Mouse (Mus musculus): ENCODE measurements around the gene Lrg1. TPM values are rescaled to one million over a fixed set of nuclear protein-coding genes. Genes with fewer than 3 reads are reported as not detected.

Lrg1 gene
- polyA plus RNA-seq, 1 experiment from 2014 or later, result 0.25 TPM

DNA sequence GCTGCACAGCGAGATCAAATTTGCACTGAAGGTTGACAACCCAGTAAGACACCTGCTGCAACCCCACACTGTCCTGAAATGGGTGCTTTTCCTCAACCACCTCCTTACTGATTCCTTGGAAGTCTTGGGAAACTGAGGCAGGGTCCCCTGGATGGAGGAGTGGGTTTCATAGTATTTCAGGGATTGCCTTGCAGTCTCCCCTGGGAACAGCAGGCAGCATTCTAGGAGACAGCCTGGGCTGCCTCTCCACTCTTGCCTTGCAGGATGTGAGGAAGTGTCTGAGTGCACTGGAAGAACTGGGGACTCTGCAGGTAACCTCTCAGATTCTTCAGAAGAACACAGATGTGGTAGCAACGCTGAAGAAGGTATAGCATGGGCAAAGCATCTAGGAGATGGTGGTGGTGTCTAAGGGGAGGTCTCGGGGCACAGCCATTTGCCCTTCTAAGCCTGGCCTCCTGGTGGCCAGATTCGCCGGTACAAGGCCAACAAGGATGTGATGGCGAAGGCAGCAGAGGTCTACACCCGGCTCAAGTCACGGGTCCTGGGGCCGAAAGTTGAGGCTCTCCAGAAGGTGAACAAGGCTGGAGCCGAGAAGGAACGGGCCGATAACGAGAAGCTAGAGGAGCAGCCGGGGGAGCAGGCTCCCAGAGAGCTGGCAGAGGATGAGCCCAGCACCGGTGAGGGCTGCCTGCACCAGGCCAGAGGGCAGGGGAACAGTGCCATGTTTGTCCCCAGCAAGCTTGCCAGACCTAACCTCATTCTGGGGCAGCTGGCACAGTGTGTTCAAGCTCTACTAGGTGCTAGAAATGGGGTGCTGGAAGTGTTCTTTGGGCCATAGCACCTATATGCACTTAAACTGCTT lies 22.9 kb downstream of the Lrg1 start:
- Histone ChIP-seq H3K4me1 (ENCODE audit: control insufficient read depth, insufficient read depth, low read length) (no peaks in the 10 kb centered on the region), H3K27me3 (ENCODE audit: control insufficient read depth, insufficient read depth, low read depth, low read length) (no peaks in the 10 kb centered on the region), H3K9ac (ENCODE audit: low read depth, low read length) (no peak overlapping the region), H3K36me3 (ENCODE audit: control insufficient read depth, insufficient read depth, low read length) (peaks cover 55% of the 10 kb centered on the region), H3K4me3 (ENCODE audit: low read depth, low read length) (no peak overlapping the region), H3K27ac (ENCODE audit: low read length) (no peak overlapping the region), H3K9me3 (replicated peaks; ENCODE audit: control insufficient read depth, low read length, poor library complexity, severe bottlenecking) (no peaks in the 10 kb centered on the region), H3K4me2 (ENCODE audit: low read length) (no peak overlapping the region)
- no peak for ATAC-seq
- 95% methylated on average over 15 of the region's 15 CpGs for WGBS

DNA sequence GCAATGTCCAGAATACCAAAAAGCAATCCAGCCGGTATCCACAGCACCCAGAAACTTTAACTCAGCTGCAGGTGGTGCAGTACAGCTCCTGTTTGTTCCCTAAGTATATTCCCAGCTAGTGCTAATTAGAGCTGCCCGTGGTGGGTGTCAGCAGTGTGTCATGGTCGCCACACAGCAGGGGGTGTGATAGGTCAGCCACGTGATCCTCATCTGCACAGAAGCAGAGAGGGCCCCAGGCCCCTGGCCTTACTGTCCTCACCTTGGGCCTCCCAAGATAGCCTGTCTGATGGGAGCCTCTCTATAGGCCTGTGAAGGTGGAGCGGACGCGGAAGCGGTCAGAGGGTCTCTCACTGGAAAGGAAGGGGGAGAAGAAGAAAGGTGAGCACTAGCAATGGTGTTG lies 23.6 kb downstream of the Lrg1 start:
- WGBS, result 95% methylated on average over 8 of the region's 8 CpGs
- H3K4me3 ChIP-seq (ENCODE audit: low read depth, low read length), result no peak overlapping the region
- no peak overlapping the region for H3K4me2 ChIP-seq (ENCODE audit: low read length)
- no peaks in the 10 kb centered on the region for H3K9me3 ChIP-seq (replicated peaks; ENCODE audit: control insufficient read depth, low read length, poor library complexity, severe bottlenecking)
- no peaks in the 10 kb centered on the region for H3K27me3 ChIP-seq (ENCODE audit: control insufficient read depth, insufficient read depth, low read depth, low read length)
- peaks cover 55% of the 10 kb centered on the region for H3K36me3 ChIP-seq (ENCODE audit: control insufficient read depth, insufficient read depth, low read length)
- ATAC-seq, result no peak
- H3K9ac ChIP-seq (ENCODE audit: low read depth, low read length), result no peak overlapping the region
- H3K4me1 ChIP-seq (ENCODE audit: control insufficient read depth, insufficient read depth, low read length), result no peaks in the 10 kb centered on the region
- no peak overlapping the region for H3K27ac ChIP-seq (ENCODE audit: low read length)

DNA sequence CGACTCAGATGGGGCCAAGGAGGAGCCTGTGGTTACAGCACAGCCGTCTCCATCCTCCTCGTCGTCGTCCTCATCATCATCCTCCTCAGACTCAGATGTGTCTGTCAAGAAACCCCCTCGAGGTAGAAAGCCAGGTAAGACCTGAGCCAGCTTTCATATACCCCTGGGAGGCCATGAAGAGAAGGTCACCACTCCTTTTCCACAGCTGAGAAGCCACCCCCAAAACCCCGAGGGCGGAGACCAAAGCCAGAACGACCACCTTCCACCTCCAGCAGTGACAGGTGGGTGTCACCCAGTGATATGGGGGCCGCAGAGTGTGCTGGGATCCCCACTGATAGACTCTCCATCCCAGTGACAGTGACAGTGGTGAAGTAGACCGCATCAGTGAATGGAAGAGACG lies 24.9 kb downstream of the Lrg1 start:
- peaks cover 47% of the 10 kb centered on the region for H3K36me3 ChIP-seq (ENCODE audit: control insufficient read depth, insufficient read depth, low read length)
- no peak overlapping the region for H3K9ac ChIP-seq (ENCODE audit: low read depth, low read length)
- no peaks in the 10 kb centered on the region for H3K9me3 ChIP-seq (replicated peaks; ENCODE audit: control insufficient read depth, low read length, poor library complexity, severe bottlenecking)
- H3K4me3 ChIP-seq (ENCODE audit: low read depth, low read length), result no peak overlapping the region
- 93% methylated on average over 12 of the region's 12 CpGs for WGBS
- no peaks in the 10 kb centered on the region for H3K4me1 ChIP-seq (ENCODE audit: control insufficient read depth, insufficient read depth, low read length)
- no peaks in the 10 kb centered on the region for H3K27me3 ChIP-seq (ENCODE audit: control insufficient read depth, insufficient read depth, low read depth, low read length)
- no peak for ATAC-seq
- H3K4me2 ChIP-seq (ENCODE audit: low read length), result no peak overlapping the region
- no peak overlapping the region for H3K27ac ChIP-seq (ENCODE audit: low read length)

DNA sequence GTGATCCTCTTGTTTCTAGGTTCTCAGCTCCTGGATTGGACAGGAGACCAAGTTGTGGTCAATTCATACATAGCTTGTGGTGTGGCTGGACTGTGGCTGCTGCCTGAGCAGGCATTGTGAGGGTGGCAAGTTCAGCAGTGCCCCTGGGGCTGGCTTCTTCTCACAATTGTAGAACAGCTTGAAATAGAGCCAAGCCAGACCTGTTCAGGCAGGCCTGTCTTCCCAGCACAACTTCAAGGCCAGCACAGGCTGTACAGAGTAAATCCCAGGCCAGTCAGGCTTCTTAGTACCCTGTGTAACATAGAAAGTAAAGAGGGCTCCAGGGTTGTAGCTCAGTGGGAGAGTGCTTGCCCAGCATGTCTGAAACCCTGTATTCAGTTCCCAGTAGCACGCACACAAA lies 29.0 kb downstream of the Lrg1 start:
- 92% methylated on average over 1 of the region's 1 CpGs for WGBS
- no peak for ATAC-seq
- no peak overlapping the region for H3K9ac ChIP-seq (ENCODE audit: low read depth, low read length)
- no peak overlapping the region for H3K4me2 ChIP-seq (ENCODE audit: low read length)
- no peak overlapping the region for H3K4me3 ChIP-seq (ENCODE audit: low read depth, low read length)
- peaks cover 19% of the 10 kb centered on the region for H3K36me3 ChIP-seq (ENCODE audit: control insufficient read depth, insufficient read depth, low read length)
- no peaks in the 10 kb centered on the region for H3K9me3 ChIP-seq (replicated peaks; ENCODE audit: control insufficient read depth, low read length, poor library complexity, severe bottlenecking)
- no peaks in the 10 kb centered on the region for H3K4me1 ChIP-seq (ENCODE audit: control insufficient read depth, insufficient read depth, low read length)
- H3K27me3 ChIP-seq (ENCODE audit: control insufficient read depth, insufficient read depth, low read depth, low read length), result no peaks in the 10 kb centered on the region
- no peak overlapping the region for H3K27ac ChIP-seq (ENCODE audit: low read length)

DNA sequence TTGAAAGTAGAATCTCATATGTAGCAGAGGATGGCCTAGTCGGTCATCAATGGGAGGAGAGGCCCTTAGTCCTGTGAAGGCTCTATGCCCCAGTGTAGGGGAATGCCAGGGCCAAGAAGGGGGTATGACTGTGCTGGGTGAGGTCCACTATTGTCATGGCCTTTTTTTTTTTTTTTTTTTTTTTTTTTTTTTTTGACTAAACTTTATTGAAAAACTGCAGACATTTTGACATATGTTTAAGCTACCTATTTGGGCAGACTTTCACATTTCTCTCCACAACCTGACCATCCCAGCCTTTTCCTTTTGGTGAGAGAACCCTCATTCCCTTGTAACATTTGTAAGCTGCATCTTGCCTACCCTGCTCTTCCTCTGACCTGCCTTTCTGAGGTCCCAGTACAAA lies 29.5 kb downstream of the Lrg1 start:
- WGBS, result 100% methylated on average over 1 of the region's 1 CpGs
- ATAC-seq, result no peak
- no peak overlapping the region for H3K4me2 ChIP-seq (ENCODE audit: low read length)
- no peaks in the 10 kb centered on the region for H3K27me3 ChIP-seq (ENCODE audit: control insufficient read depth, insufficient read depth, low read depth, low read length)
- H3K27ac ChIP-seq (ENCODE audit: low read length), result no peak overlapping the region
- no peaks in the 10 kb centered on the region for H3K4me1 ChIP-seq (ENCODE audit: control insufficient read depth, insufficient read depth, low read length)
- no peak overlapping the region for H3K9ac ChIP-seq (ENCODE audit: low read depth, low read length)
- H3K4me3 ChIP-seq (ENCODE audit: low read depth, low read length), result no peak overlapping the region
- H3K9me3 ChIP-seq (replicated peaks; ENCODE audit: control insufficient read depth, low read length, poor library complexity, severe bottlenecking), result no peaks in the 10 kb centered on the region
- H3K36me3 ChIP-seq (ENCODE audit: control insufficient read depth, insufficient read depth, low read length), result peaks cover 15% of the 10 kb centered on the region; the same call in 1 of the 2 replicates

DNA sequence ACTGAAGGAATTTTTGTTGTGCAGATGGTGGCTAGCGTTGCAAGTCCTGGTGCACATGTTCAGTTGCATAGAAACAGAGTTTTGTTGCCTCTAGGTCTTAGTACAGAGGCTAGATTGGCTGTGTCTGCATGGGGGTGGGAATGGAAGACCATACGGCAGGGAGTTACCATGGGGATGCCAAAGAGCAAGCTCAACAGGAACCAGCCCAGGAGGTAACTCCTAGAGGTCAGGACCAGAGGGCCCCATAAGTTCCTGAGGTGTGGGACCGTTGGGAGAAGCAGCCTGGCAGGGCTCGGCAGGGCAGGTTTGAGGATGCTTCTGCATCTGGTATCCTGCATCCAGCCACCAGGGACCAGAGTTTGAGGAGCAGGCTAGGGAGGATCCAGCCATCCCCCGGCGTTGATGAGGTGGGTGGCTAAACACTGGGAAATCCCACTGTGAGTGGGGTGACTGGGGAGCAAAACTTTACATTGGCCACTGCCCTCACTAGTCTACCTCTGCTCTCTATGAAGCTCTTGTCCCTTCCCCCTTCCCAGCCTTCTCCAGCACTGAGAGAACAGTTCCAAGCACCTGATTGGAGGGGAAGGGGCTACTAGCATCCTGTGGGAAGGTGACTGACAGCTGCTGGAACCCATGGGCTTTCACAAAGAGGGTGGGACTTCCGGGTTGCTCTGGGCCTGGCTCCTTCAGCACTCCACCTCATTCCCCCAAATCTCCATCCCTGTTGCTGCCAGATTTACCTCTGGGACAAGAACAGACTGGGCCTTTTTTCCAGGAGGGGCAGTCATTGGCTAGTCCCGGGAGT lies 40.8 kb downstream of the Lrg1 start:
- peaks cover 26% of the 10 kb centered on the region for H3K4me1 ChIP-seq (ENCODE audit: control insufficient read depth, insufficient read depth, low read length)
- no peaks in the 10 kb centered on the region for H3K36me3 ChIP-seq (ENCODE audit: control insufficient read depth, insufficient read depth, low read length)
- ATAC-seq, result peak; percentile 43
- no peaks in the 10 kb centered on the region for H3K27me3 ChIP-seq (ENCODE audit: control insufficient read depth, insufficient read depth, low read depth, low read length)
- H3K9ac ChIP-seq (ENCODE audit: low read depth, low read length), result peak overlapping the region; percentile 79
- peak overlapping the region; percentile 78 for H3K4me3 ChIP-seq (ENCODE audit: low read depth, low read length)
- 9% methylated on average over 8 of the region's 8 CpGs for WGBS
- 0 out of 2 replicates have a peak overlapping the region, but pooled peaks have one; percentile 31 for H3K27ac ChIP-seq (ENCODE audit: low read length)
- peak overlapping the region; percentile 76 for H3K4me2 ChIP-seq (ENCODE audit: low read length)
- no peaks in the 10 kb centered on the region for H3K9me3 ChIP-seq (replicated peaks; ENCODE audit: control insufficient read depth, low read length, poor library complexity, severe bottlenecking)

DNA sequence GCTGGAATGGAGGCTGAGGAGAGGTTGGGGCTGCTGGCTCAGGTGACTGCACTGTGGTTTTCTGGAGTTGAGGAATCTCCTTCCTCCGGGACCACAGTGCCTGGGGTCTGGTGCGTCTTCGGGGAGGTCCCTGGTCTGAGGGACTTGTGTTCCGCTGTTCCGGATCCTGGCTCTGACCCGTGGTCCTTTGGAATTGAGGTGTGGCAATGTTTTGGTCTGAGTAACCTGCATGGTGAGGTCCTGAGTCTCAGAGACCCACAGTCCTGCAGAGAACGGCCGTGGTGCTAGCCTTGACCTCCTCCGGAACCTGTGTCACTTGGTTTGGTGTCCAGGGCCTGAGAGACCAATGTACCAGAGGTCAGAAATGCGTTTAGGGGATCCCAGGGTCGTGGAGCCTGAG lies 41.9 kb downstream of the Lrg1 start:
- Histone ChIP-seq H3K36me3 (ENCODE audit: control insufficient read depth, insufficient read depth, low read length) (no peaks in the 10 kb centered on the region), H3K9ac (ENCODE audit: low read depth, low read length) (peak overlapping the region; percentile 79), H3K27me3 (ENCODE audit: control insufficient read depth, insufficient read depth, low read depth, low read length) (no peaks in the 10 kb centered on the region), H3K27ac (ENCODE audit: low read length) (peak overlapping the region; percentile 48; the same call in 1 of the 2 replicates), H3K4me2 (ENCODE audit: low read length) (peak overlapping the region; percentile 76), H3K4me1 (ENCODE audit: control insufficient read depth, insufficient read depth, low read length) (peaks cover 30% of the 10 kb centered on the region), H3K9me3 (replicated peaks; ENCODE audit: control insufficient read depth, low read length, poor library complexity, severe bottlenecking) (no peaks in the 10 kb centered on the region), H3K4me3 (ENCODE audit: low read depth, low read length) (peak overlapping the region; percentile 78)
- ATAC-seq, result no peak
- WGBS, result 2% methylated on average over 11 of the region's 11 CpGs

DNA sequence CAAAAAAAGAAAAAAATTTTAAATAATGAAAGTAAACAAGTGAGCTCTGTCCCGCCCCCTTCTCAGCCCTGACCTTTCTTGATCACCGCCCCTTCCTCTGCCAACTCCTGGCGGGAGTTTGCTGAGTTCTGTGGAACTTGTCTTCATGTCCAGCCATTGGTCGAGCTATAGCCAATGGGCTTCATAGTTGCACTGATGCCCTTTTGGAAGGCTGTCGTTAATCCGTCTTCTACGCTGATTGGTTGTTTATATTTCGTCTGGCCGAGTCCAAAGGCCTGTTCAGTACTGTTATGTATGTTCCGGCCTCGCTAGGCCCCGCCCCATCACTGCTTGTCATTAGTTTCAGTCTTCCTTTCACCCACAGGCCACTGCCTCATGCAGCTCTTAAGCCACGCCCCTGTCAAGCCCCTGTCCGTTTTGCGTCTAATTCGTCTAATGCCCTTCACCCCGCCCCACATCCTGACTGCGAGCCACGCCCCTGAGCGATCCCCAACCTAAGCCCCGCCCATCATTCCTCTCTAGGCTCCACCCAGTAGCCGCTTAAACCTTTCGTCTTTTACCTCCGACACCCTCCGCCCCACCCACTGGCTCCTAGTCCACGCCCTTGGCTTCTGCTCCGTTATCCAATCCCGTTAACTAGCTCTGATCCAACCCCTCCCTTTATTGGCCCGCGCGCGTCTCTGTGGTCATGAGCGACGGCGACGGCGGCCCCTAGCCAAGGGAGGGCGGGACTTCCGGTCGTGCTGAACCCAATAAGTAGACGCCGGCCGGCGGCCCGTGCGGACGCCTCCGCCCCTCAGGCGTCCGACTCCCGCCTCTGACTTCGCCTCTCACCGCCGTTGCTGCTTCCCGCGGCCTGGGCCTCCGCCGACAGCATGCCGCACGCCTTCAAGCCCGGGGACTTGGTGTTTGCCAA lies 42.7 kb downstream of the Lrg1 start, which contains the start of gene Hdgfl2:
Hdgfl2 (plus strand) TSS at position 755 of the 916 bp plus-strand sequence.
- no peaks in the 10 kb centered on the region for H3K9me3 ChIP-seq (replicated peaks; ENCODE audit: control insufficient read depth, low read length, poor library complexity, severe bottlenecking)
- H3K27me3 ChIP-seq (ENCODE audit: control insufficient read depth, insufficient read depth, low read depth, low read length), result no peaks in the 10 kb centered on the region
- H3K4me1 ChIP-seq (ENCODE audit: control insufficient read depth, insufficient read depth, low read length), result peaks cover 33% of the 10 kb centered on the region
- ATAC-seq, result peak; percentile 94
- H3K4me3 ChIP-seq (ENCODE audit: low read depth, low read length), result peak within 1 kb of the TSS; percentile 78
- peak within 1 kb of the TSS; percentile 51 for H3K27ac ChIP-seq (ENCODE audit: low read length)
- peak within 1 kb of the TSS; percentile 79 for H3K9ac ChIP-seq (ENCODE audit: low read depth, low read length)
- WGBS, result under 1% methylated on average over 59 of the region's 61 CpGs
- H3K36me3 ChIP-seq (ENCODE audit: control insufficient read depth, insufficient read depth, low read length), result no peaks in the 10 kb centered on the region
- H3K4me2 ChIP-seq (ENCODE audit: low read length), result peak within 1 kb of the TSS; percentile 76
